Mouse (Mus musculus) liver, adult 2 months (tissue): ENCODE results near the gene Man2a2. TPM values are rescaled to one million over a fixed set of nuclear protein-coding genes. Genes with fewer than 3 reads are reported as not detected.
"Not testable (repeated sequence)": the region's sequence is repeated elsewhere in the genome, so short reads cannot be mapped to it uniquely, and the experiment has no call there.

Experiments used
- DNase-seq: peaks from one replicate; pipeline ENCODE4 v3.0.0-alpha.2; 2011; ENCODE audit warnings: low read depth, low spot score; ENCODE audit errors: extremely low read depth
- H3K27ac ChIP-seq: fragments of 200-500 bp; replicated peaks from 2 replicates; pipeline ENCODE4 v1.5.1; 2012; ENCODE audit warnings: low read depth, mild to moderate bottlenecking, control low read depth, inconsistent platforms, low read length; ENCODE audit not compliant: insufficient read depth
- H3K27me3 ChIP-seq: fragments of 200-500 bp; 2 replicates; pipeline ENCODE4 v1.6.1; 2012; ENCODE audit warnings: mild to moderate bottlenecking, moderate library complexity, low read length, inconsistent platforms; ENCODE audit not compliant: control insufficient read depth, insufficient read depth
- H3K36me3 ChIP-seq: fragments of 200-500 bp; 2 replicates; pipeline ENCODE4 v1.6.1; 2012; ENCODE audit warnings: low read length, inconsistent platforms; ENCODE audit not compliant: control insufficient read depth, insufficient read depth
- H3K4me1 ChIP-seq: fragments of 200-500 bp; 2 replicates; pipeline ENCODE4 v1.6.1; 2011; ENCODE audit warnings: low read length; ENCODE audit not compliant: control insufficient read depth, insufficient read depth
- H3K4me3 ChIP-seq: fragments of 200-500 bp; 2 replicates; pipeline ENCODE4 v1.5.1; 2011; ENCODE audit warnings: low read depth, mild to moderate bottlenecking, control low read depth, low read length, moderate library complexity; ENCODE audit not compliant: insufficient read depth
- H3K79me2 ChIP-seq: fragments of 200-500 bp; 2 replicates; pipeline ENCODE4 v1.6.1; 2012; ENCODE audit warnings: inconsistent platforms, mild to moderate bottlenecking, low read length, moderate library complexity; ENCODE audit not compliant: control insufficient read depth, insufficient read depth
- H3K9ac ChIP-seq: fragments of 200-500 bp; 2 replicates; pipeline ENCODE4 v1.6.1; 2012; ENCODE audit warnings: low read depth, mild to moderate bottlenecking, control low read depth, inconsistent platforms, low read length
- CTCF ChIP-seq: fragments of 200-500 bp; IDR thresholded peaks from 2 replicates; pipeline ENCODE4 v1.5.1; 2011; ENCODE audit warnings: low read depth, low read length, control low read depth
- POLR2A ChIP-seq: fragments of 200-500 bp; IDR thresholded peaks from 2 replicates; pipeline ENCODE4 v1.6.1; 2011; ENCODE audit warnings: low read length, control low read depth; ENCODE audit not compliant: insufficient read depth; ENCODE audit errors: extremely low read depth
- WGBS: fragments of 180-500 bp; shearing (Covaris S2); methylation state at CpG from one replicate; pipeline ENCODE4 v1.1.7; 2018; 5-methylcytosine and 5-hydroxymethylcytosine counted together
- polyA plus RNA-seq: library from polyadenylated mRNA; depleted of rRNA; stranded (reverse); fragments of >200 nt; gene quantifications from 2 replicates; pipeline ENCODE4 v1.2.3, GENCODE M21; 2012
- total RNA-seq: library from RNA; depleted of rRNA; stranded (reverse); fragments of >200 nt; gene quantifications from 2 replicates; pipeline ENCODE4 v1.2.3, GENCODE M21; 2014

Man2a2 gene
- total and polyA plus RNA-seq, 2 experiments = 9.3 to 45.6 TPM

DNA sequence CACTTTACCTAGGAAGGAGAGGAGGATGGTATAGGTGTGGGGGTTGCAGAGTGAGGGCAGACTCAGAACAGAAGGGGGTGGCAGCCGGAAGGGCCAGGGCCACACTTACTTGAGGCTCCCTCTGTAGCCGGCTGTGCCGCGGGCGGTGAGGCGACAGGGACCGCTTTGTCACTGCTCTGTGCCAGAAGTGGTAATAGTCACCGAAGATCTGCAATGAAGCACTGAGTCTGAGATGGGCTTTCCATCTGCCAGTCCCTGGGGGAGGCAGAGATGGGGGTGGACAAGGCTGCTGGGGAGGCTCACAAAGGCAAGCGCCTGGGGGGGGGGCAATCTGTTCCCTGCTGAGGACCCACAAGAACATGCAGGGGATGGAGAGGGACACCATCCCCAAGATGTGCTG lies 26.8 kb upstream of the Man2a2 start:
- DNase-seq = no peak
- TF ChIP-seq POLR2A (no peak), CTCF (no peak)
- 93% methylated on average over 9 of the region's 9 CpGs for WGBS
- Histone ChIP-seq H3K9ac (no peak overlapping the region), H3K4me1 (peaks cover 14% of the 10 kb centered on the region), H3K4me3 (no peak overlapping the region), H3K27ac (no peak overlapping the region), H3K36me3 (peaks cover 44% of the 10 kb centered on the region), H3K27me3 (no peaks in the 10 kb centered on the region), H3K79me2 (peaks cover 27% of the 10 kb centered on the region)

DNA sequence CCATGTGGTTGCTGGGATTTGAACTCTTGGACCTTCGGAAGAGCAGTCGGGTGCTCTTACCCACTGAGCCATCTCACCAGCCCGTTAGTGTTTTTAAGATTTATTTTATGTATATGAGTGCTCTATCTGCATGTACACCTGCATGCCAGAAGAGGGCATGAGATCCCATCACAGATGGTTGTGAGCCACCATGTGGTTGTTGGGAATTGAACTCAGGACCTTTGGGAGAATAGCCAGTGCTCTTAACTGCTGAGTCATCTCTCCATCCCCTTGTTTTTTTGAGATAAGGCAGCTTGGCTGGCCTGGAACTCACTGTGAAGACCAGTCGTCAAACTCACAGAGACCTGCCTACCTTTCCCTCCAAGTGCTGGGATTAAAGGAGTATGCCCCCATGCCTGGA lies 25.3 kb upstream of the Man2a2 start:
- WGBS = 58% methylated on average over 4 of the region's 4 CpGs
- H3K27ac ChIP-seq = peak overlapping the region; percentile 6; the same call in 1 of the 2 replicates
- H3K9ac ChIP-seq, H3K27me3 ChIP-seq, H3K4me3 ChIP-seq: not testable (repeated sequence)
- peaks cover 54% of the 10 kb centered on the region for H3K36me3 ChIP-seq
- peak; percentile 68 for DNase-seq
- H3K4me1 ChIP-seq = peaks cover 14% of the 10 kb centered on the region
- H3K79me2 ChIP-seq = peaks cover 19% of the 10 kb centered on the region

DNA sequence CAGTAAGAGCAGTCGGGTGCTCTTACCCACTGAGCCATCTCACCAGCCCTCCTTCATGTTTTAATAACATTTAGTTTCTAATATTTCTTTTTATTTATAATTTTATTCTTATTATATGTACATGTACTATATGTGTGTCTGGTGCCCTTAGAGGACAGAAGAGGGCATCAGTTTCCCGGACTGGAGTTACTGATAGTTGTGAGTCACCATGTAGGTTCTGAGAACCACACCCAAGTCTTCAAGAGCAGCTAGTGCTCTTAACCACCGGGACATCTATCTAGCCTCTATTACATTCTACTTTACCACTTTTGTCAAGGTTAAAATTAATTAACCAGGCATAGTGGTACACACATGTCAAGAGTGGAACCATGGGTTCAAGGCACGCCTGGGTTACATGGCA lies 23.4 kb upstream of the Man2a2 start:
- Histone ChIP-seq H3K27ac (no peak overlapping the region), H3K79me2 (peaks cover 19% of the 10 kb centered on the region), H3K4me3 (no peak overlapping the region), H3K4me1 (peaks cover 12% of the 10 kb centered on the region), H3K9ac (no peak overlapping the region), H3K36me3 (peaks cover 56% of the 10 kb centered on the region), H3K27me3 (no peaks in the 10 kb centered on the region)
- 93% methylated on average over 4 of the region's 4 CpGs for WGBS
- no peak for DNase-seq
- TF ChIP-seq POLR2A (no peak), CTCF (no peak)

DNA sequence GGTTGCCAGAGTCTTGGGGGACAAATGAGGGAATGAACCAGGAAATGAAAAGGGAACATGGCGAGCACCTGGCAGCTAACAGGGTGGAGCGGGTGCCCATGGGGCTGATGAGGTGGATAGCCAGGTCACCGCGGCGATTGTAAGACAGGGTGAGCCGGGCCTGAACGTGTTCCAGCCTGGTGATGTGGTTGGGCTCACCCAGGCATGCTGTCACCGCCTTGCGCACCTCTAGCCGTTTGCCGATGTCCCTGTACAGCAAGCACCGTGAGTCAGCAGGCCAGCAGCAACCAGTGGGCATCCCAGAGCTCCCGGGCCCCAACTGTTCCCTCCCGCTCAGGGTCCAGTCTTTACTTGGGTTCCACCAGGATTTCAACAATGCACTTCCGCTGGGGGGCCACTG lies 20.9 kb upstream of the Man2a2 start:
- H3K79me2 ChIP-seq = peaks cover 3% of the 10 kb centered on the region; the same call in 1 of the 2 replicates
- no peak overlapping the region for H3K27ac ChIP-seq
- TF ChIP-seq POLR2A = no peak
- no peaks in the 10 kb centered on the region; the same call in 1 of the 2 replicates for H3K4me1 ChIP-seq
- peaks cover 45% of the 10 kb centered on the region for H3K36me3 ChIP-seq
- no peak for DNase-seq
- 94% methylated on average over 15 of the region's 15 CpGs for WGBS
- H3K9ac ChIP-seq = no peak overlapping the region
- H3K27me3 ChIP-seq = no peaks in the 10 kb centered on the region
- no peak overlapping the region for H3K4me3 ChIP-seq

DNA sequence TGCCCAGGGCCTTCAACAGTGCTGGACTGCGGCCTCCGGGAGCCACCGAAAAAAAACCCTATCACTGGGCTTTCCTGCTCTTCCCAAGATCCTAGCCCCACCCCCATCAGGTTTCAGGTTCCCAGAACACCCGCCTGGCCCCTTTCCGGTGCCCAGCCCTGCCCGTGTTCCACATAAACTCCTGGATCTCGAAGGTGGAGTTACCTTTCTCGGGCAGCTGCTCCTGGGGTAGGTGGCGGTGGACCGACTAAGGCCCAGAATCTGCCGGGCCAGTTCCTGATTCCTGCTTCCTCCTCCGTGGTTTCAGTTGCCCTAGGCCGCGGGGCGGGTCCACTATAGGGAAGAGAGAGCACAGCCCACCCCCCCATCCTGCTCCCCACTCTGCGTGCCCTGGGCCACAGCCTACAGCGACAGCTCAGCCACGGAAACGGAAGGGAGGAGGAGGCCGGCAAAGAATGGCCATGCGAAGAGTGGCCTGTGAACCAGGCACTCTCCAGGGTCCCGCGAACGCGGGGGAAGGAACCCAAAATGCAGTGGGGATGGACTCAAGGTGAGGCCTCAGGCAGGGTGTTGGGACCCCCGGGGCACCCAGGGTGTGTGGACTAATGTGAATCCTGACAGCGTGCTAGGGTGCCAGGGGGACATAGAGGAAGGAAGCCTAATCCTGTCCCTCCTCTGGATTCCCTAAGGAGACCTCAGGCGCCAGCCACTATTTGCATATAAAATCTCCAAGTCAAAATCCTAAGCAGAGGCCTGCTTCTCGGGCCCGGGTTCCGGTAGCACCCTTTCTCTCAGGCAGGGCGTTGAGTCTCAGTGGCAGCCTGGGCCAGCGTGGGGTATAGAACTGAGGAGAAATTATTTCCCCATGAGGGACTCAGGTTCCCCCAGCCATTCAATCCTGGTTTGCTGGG lies 16.7 kb upstream of the Man2a2 start, which contains the start of gene Fes:
Gene Fes (minus strand): TSS at position 314 of the 911 bp plus-strand sequence.
- WGBS = 26% methylated on average over 33 of the region's 33 CpGs
- peak within 1 kb of the TSS; percentile 78 for H3K9ac ChIP-seq
- H3K79me2 ChIP-seq = no peaks in the 10 kb centered on the region
- TF ChIP-seq POLR2A (0 out of 2 replicates have a peak, but pooled peaks have one; percentile 21), CTCF (no peak)
- peaks cover 11% of the 10 kb centered on the region; the same call in 1 of the 2 replicates for H3K36me3 ChIP-seq
- peak within 1 kb of the TSS; percentile 54 for H3K27ac ChIP-seq
- peak; percentile 45 for DNase-seq
- H3K4me1 ChIP-seq = peaks cover 3% of the 10 kb centered on the region; the same call in 1 of the 2 replicates
- peak within 1 kb of the TSS; percentile 60 for H3K4me3 ChIP-seq
- no peaks in the 10 kb centered on the region for H3K27me3 ChIP-seq
